In genomic region chr14:33548650-33549049, GRCm38 (mm10) we compare ENCODE assay signal across 28 mouse cellular contexts. TPM values are rescaled to one million over a fixed set of nuclear protein-coding genes. Genes with fewer than 3 reads are reported as not detected.
DNase-seq lines count a peak whose midpoint lies in the region; ATAC-seq and TF ChIP-seq lines count a peak whose summit lies in the region.
"Had no signal": no experiment of that assay in that cellular context is flagged by ENCODE, and none has a peak within 500 bp of the region (broad histone marks: within the 10 kb centered on the region; RNA-seq: fewer than 3 reads in every experiment).

No protein-coding gene starts in this region.

- peak overlapping the region; percentile 67; the same call in 1 of the 2 replicates for H3K27ac ChIP-seq in layer of hippocampus, adult 2 months
- H3K27ac ChIP-seq in cortical plate, adult 2 months (ENCODE audit: insufficient read depth, low read length), result peak overlapping the region; percentile 70
- H3K27ac ChIP-seq: embryonic facial prominence, embryonic 10.5 days; embryonic facial prominence, embryonic 13.5 days; forebrain, embryonic 13.5 days; heart, embryonic 15.5 days; intestine, embryonic 15.5 days had no signal

- no peak for DNase-seq in frontal cortex, postnatal 36 days (ENCODE audit: low spot score in 2 of 2)
- no peak for DNase-seq in layer of hippocampus, adult 2 months (ENCODE audit: low spot score in 2 of 2)
- no peak for DNase-seq in layer of hippocampus, adult 11-12 months (ENCODE audit: low spot score)
- no peak for DNase-seq in right cerebral cortex, postnatal 14 days
- DNase-seq: adrenal gland, postnatal 10 days; adrenal gland, postnatal 36 days; B cell, adult 2 months; embryo, embryonic 11 days; forebrain, postnatal 0 days; gastrocnemius, postnatal 14 days; heart, adult 18-20 months; heart, postnatal 10 days; heart, postnatal 4 days; kidney, adult 11 months had no signal

- H3K4me1 ChIP-seq in cortical plate, adult 2 months (ENCODE audit: control insufficient read depth, insufficient read depth, low read length), result peaks cover 21% of the 10 kb centered on the region
- H3K4me1 ChIP-seq: embryonic facial prominence, embryonic 10.5 days; embryonic facial prominence, embryonic 13.5 days; heart, embryonic 12.5 days; heart, embryonic 15.5 days; intestine, embryonic 15.5 days had no signal

- peak; percentile 33 for ATAC-seq in frontal cortex, adult (ENCODE audit: low TSS enrichment)
- ATAC-seq: forebrain, embryonic 13.5 days; forebrain, postnatal 0 days; intestine, embryonic 15.5 days; Patski had no signal

- H3K4me3 ChIP-seq in layer of hippocampus, adult 2 months, result no peak overlapping the region
- H3K4me3 ChIP-seq in cortical plate, adult 2 months (ENCODE audit: insufficient read depth, low read length), result no peak overlapping the region
- H3K4me3 ChIP-seq: embryonic facial prominence, embryonic 10.5 days; embryonic facial prominence, embryonic 13.5 days; erythroblast, embryonic 14.5 days; forebrain, embryonic 13.5 days; heart, embryonic 12.5 days; heart, embryonic 15.5 days; intestine, embryonic 15.5 days had no signal

- TF ChIP-seq CTCF in layer of hippocampus, adult 2 months (conservative IDR thresholded peaks at IDR 0.05), result no peak
- no peak for TF ChIP-seq CTCF in cortical plate, adult 2 months (IDR thresholded peaks at IDR 0.05; ENCODE audit: extremely low read depth, insufficient read depth, low read length)

- TF ChIP-seq POLR2A in cortical plate, adult 2 months (IDR thresholded peaks at IDR 0.05; ENCODE audit: extremely low read depth, insufficient read depth, low read length), result no peak

RNA-seq across cellular contexts. Expression of gene Ptpn20, which starts 40.4 kb away (rescaled TPM):
- total RNA-seq in layer of hippocampus, adult 2 months (2021), result under 1 TPM; 0.59 to 0.96 TPM
- 0.17 and 0.32 TPM in 2 replicates for polyA plus RNA-seq in cortical plate, adult 2 months (2012; rRNA removed)
- total RNA-seq: adrenal gland, postnatal 10 days; adrenal gland, postnatal 36 days; common myeloid progenitor, adult 5-6 weeks; G1E; gastrocnemius, adult 18-20 months; gastrocnemius, postnatal 14 days; gastrocnemius, postnatal 4 days; heart, adult 18-20 months; heart, postnatal 10 days had no signal
- polyA plus RNA-seq: embryonic facial prominence, embryonic 13.5 days; G1E; heart, embryonic 12.5 days; Patski had no signal
